Mouse (Mus musculus) heart, embryonic 15.5 days (tissue): ENCODE results near the gene 4922502D21Rik. TPM values are rescaled to one million over a fixed set of nuclear protein-coding genes. Genes with fewer than 3 reads are reported as not detected.

Experiments used
- ATAC-seq: fragments of 200-750 bp; cut with Nextera tagmentation; replicated peaks from 2 replicates; pipeline ENCODE4 v1.8.0; 2017; ENCODE audit warnings: low read depth, moderate TSS enrichment; ENCODE audit not compliant: insufficient number of reproducible peaks, insufficient read depth, low FRiP score
- H3K27ac ChIP-seq: fragments of 300-500 bp; sonication (generic); 2 replicates; pipeline ENCODE4 v1.5.1; 2015; ENCODE audit warnings: mild to moderate bottlenecking, inconsistent platforms
- H3K27me3 ChIP-seq: fragments of 300-500 bp; sonication (generic); 2 replicates; pipeline ENCODE4 v1.6.1; 2015; ENCODE audit warnings: inconsistent platforms
- H3K36me3 ChIP-seq: fragments of 300-500 bp; sonication (generic); 2 replicates; pipeline ENCODE4 v1.6.1; 2015; ENCODE audit warnings: mild to moderate bottlenecking, inconsistent platforms
- H3K4me1 ChIP-seq: fragments of 300-500 bp; sonication (generic); replicated peaks from 2 replicates; pipeline ENCODE4 v1.6.1; 2015; ENCODE audit warnings: inconsistent platforms
- H3K4me2 ChIP-seq: fragments of 300-500 bp; sonication (generic); 2 replicates; pipeline ENCODE4 v1.6.1; 2015; ENCODE audit warnings: inconsistent platforms, mild to moderate bottlenecking, moderate library complexity
- H3K4me3 ChIP-seq: fragments of 300-500 bp; sonication (generic); 2 replicates; pipeline ENCODE4 v1.5.1; 2015; ENCODE audit warnings: mild to moderate bottlenecking, inconsistent platforms
- H3K9ac ChIP-seq: fragments of 300-500 bp; sonication (generic); 2 replicates; pipeline ENCODE4 v1.6.1; 2015; ENCODE audit warnings: mild to moderate bottlenecking, inconsistent platforms
- H3K9me3 ChIP-seq: fragments of 300-500 bp; sonication (generic); replicated peaks from 2 replicates; pipeline ENCODE4 v1.6.1; 2016; ENCODE audit warnings: inconsistent platforms
- WGBS: fragments of 180-500 bp; shearing (Covaris S2); methylation state at CpG from one replicate; pipeline ENCODE4 v1.1.7; 2015; ENCODE audit warnings: mixed read lengths; 5-methylcytosine and 5-hydroxymethylcytosine counted together
- polyA plus RNA-seq: library from polyadenylated mRNA; unstranded; fragments of >200 nt; fragmentation: Nextera tagmentation; extraction: Ambion mirVana; gene quantifications from 2 replicates; pipeline ENCODE4 v1.2.1, GENCODE M21; 2015

4922502D21Rik gene
- polyA plus RNA-seq: not detected in 2 replicates

GRCm38 (mm10) chr6:129331610-129332009 is at the start of gene 4922502D21Rik:
Gene 4922502D21Rik, minus strand, starts transcription at chr6:129331796.
- Histone ChIP-seq H3K4me3 (no peak within 1 kb of the TSS), H3K9ac (no peak within 1 kb of the TSS), H3K27ac (no peak within 1 kb of the TSS), H3K27me3 (no peaks in the 10 kb centered on the region), H3K9me3 (no peaks in the 10 kb centered on the region), H3K4me2 (no peak within 1 kb of the TSS), H3K4me1 (no peaks in the 10 kb centered on the region; the same call in 1 of the 2 replicates), H3K36me3 (no peaks in the 10 kb centered on the region)
- 48% methylated on average over 11 of the region's 11 CpGs for WGBS
- ATAC-seq: no peak

DNA sequence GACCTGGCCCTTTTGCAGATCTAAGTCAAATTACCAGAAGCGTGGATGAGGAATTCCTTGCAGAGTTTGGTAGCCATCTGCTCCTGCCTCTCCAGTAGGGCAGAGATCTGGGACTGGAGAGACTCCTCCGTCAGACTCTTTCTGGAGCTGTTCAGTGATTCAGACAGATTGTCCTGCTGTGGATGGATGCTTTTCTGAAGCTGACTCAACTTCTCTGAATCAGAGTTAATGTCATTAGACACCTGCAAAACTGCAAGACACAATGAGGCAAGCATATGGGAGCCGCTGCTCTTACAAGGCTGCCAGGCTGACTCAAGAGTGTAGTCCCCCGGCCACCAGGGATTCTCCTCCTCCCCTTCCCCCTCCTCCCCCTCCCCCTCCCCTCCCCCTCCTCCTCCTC is 48.9 kb upstream of the 4922502D21Rik start:
- H3K27ac ChIP-seq: no peak overlapping the region
- peaks cover 2% of the 10 kb centered on the region; the same call in 1 of the 2 replicates for H3K4me1 ChIP-seq
- WGBS: 74% methylated on average over 4 of the region's 4 CpGs
- no peak for ATAC-seq
- H3K36me3 ChIP-seq: no peaks in the 10 kb centered on the region
- H3K4me3 ChIP-seq: no peak overlapping the region
- no peaks in the 10 kb centered on the region for H3K27me3 ChIP-seq
- H3K9ac ChIP-seq: no peak overlapping the region
- no peaks in the 10 kb centered on the region for H3K9me3 ChIP-seq
- H3K4me2 ChIP-seq: no peak overlapping the region

DNA sequence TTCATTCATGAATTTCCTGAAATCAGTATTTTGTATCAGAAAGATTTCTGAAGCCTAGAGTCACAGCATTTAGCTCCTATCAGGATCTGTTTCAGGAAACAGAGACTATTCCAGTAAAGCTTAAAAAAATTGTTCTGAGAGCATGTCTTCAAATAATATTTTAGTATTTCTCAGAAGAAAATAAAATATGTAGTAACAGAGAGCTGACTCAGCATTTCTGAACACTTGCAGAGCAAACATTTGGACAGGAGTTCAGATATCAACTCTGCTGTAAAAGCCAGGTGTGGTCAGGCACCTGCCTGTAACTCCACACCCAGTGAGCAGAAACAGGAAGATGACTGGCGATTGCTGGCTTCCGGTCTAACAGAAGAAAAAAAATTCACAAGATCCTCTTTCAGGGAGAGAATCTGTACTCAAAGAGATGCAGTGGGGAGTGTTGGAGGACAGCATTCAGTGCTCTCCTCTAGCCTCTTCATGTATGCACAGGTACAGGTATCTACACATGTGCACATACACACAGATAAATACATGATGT is 43.4 kb upstream of the 4922502D21Rik start:
- Histone ChIP-seq H3K4me3 (no peak overlapping the region), H3K4me2 (no peak overlapping the region), H3K9me3 (no peaks in the 10 kb centered on the region), H3K9ac (no peak overlapping the region), H3K27me3 (no peaks in the 10 kb centered on the region), H3K36me3 (no peaks in the 10 kb centered on the region), H3K27ac (no peak overlapping the region), H3K4me1 (no peaks in the 10 kb centered on the region)
- 73% methylated on average over 2 of the region's 2 CpGs for whole genome bisulfite sequencing
- ATAC-seq: no peak

- no peak overlapping the region for H3K27ac ChIP-seq
- H3K4me2 ChIP-seq: no peak overlapping the region
- no peaks in the 10 kb centered on the region for H3K9me3 ChIP-seq
- no peak overlapping the region for H3K9ac ChIP-seq
- H3K27me3 ChIP-seq: no peaks in the 10 kb centered on the region
- no peak overlapping the region for H3K4me3 ChIP-seq
- WGBS: 50% methylated on average over 7 of the region's 7 CpGs
- no peaks in the 10 kb centered on the region for H3K36me3 ChIP-seq
- ATAC-seq: no peak
- no peaks in the 10 kb centered on the region for H3K4me1 ChIP-seq
These were observed 38.0 kb upstream of the 4922502D21Rik start for GRCm38 (mm10) chr6:129369374-129370132.

- Histone ChIP-seq H3K4me2 (no peak overlapping the region), H3K27me3 (no peaks in the 10 kb centered on the region), H3K4me3 (no peak overlapping the region), H3K9ac (no peak overlapping the region), H3K4me1 (no peaks in the 10 kb centered on the region), H3K27ac (no peak overlapping the region), H3K36me3 (no peaks in the 10 kb centered on the region), H3K9me3 (no peaks in the 10 kb centered on the region)
- no peak for ATAC-seq
- WGBS: 8% methylated on average over 6 of the region's 6 CpGs
These were observed 34.4 kb upstream of the 4922502D21Rik start for GRCm38 (mm10) chr6:129365959-129366359.

DNA sequence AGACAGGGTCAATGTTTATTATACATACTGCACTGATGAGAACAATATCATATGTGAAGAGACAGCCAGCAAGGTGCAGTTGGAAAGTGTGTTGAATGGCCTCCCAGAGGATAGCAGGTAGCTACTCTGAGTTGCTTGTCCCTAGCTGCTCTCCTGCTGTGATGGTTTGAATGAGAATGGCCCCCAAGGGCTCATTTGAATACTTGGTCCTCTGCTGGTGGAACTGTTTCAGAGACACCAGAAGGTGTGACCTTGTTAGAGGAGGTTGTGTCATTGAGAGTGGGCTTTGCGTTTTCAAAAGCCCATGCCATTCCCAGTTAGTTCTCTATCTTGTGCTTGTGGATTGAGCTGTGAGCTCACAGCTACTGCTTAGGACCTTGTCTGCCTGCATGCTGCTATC is 32.3 kb upstream of the 4922502D21Rik start:
- WGBS: 18% methylated on average over 1 of the region's 1 CpGs
- H3K9me3 ChIP-seq: no peaks in the 10 kb centered on the region
- H3K36me3 ChIP-seq: no peaks in the 10 kb centered on the region

DNA sequence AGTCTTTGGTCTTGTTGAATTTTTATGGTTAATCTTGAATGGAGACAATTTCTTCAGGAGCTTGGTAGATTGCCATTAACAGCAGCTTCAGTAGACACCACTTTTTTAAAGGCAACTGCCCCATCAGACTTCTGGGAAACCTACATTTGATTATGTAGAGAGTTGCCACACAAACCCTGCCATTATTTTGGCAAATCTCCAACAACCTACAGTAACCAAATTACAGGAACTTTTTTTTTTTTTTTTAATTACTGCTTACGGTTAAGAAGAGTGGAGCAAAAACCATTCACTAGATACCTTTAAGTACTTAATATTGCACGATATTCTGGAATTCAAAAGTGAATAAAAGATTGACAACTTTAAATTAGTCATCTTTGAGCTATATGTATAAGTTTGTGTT is 27.9 kb upstream of the 4922502D21Rik start:
- no peak overlapping the region for H3K27ac ChIP-seq
- no peak for ATAC-seq
- H3K27me3 ChIP-seq: no peaks in the 10 kb centered on the region
- H3K4me3 ChIP-seq: no peak overlapping the region
- H3K36me3 ChIP-seq: no peaks in the 10 kb centered on the region
- H3K4me1 ChIP-seq: no peaks in the 10 kb centered on the region
- H3K4me2 ChIP-seq: no peak overlapping the region
- no peaks in the 10 kb centered on the region for H3K9me3 ChIP-seq
- WGBS: 86% methylated on average over 2 of the region's 2 CpGs
- no peak overlapping the region for H3K9ac ChIP-seq

More for the DNA sequence above, 32.3 kb upstream of the 4922502D21Rik start:
- Histone ChIP-seq H3K4me2 (no peak overlapping the region), H3K9ac (no peak overlapping the region), H3K4me3 (no peak overlapping the region), H3K27me3 (no peaks in the 10 kb centered on the region), H3K4me1 (no peaks in the 10 kb centered on the region), H3K27ac (no peak overlapping the region)
- ATAC-seq: no peak

- Histone ChIP-seq H3K27me3 (no peaks in the 10 kb centered on the region), H3K27ac (no peak overlapping the region), H3K4me1 (no peaks in the 10 kb centered on the region), H3K9me3 (no peaks in the 10 kb centered on the region), H3K36me3 (no peaks in the 10 kb centered on the region), H3K4me2 (no peak overlapping the region), H3K4me3 (no peak overlapping the region), H3K9ac (no peak overlapping the region)
- no peak for ATAC-seq
These were observed 24.8 kb upstream of the 4922502D21Rik start for GRCm38 (mm10) chr6:129356430-129356829.

GRCm38 (mm10) chr6:129355774-129356173 is 24.2 kb upstream of the 4922502D21Rik start:
- H3K27ac ChIP-seq: no peak overlapping the region
- no peak overlapping the region for H3K4me3 ChIP-seq
- no peaks in the 10 kb centered on the region for H3K27me3 ChIP-seq
- no peaks in the 10 kb centered on the region for H3K9me3 ChIP-seq
- no peaks in the 10 kb centered on the region for H3K36me3 ChIP-seq
- H3K9ac ChIP-seq: no peak overlapping the region
- no peak overlapping the region for H3K4me2 ChIP-seq
- 89% methylated on average over 2 of the region's 2 CpGs for WGBS
- ATAC-seq: no peak
- H3K4me1 ChIP-seq: no peaks in the 10 kb centered on the region

DNA sequence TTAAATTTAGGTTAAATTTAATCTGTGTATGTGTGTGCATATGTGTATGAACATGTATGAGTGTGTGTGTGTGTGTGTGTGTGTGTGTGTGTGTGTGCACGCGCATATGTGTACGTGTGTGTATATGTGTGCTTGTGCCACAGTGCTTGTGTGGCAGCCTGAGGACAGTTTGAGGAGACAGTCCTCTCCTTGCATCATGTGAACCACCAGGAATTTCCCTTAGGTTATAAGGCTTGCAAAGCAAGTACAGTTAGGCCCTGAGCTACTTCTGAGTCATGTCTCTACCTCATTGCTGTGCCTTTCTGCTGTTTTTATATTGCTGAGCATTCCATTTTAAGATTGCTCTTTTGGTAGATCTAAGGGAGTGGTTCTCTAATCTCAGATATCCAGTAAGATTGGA is 19.5 kb upstream of the 4922502D21Rik start:
- 91% methylated on average over 3 of the region's 3 CpGs for whole genome bisulfite sequencing
- no peaks in the 10 kb centered on the region for H3K36me3 ChIP-seq
- H3K4me1 ChIP-seq: no peaks in the 10 kb centered on the region
- ATAC-seq: no peak
- H3K9ac ChIP-seq: no peak overlapping the region
- no peaks in the 10 kb centered on the region for H3K27me3 ChIP-seq
- H3K9me3 ChIP-seq: no peaks in the 10 kb centered on the region
- no peak overlapping the region for H3K27ac ChIP-seq
- H3K4me3 ChIP-seq: no peak overlapping the region
- no peak overlapping the region for H3K4me2 ChIP-seq

- no peak overlapping the region for H3K4me2 ChIP-seq
- no peaks in the 10 kb centered on the region for H3K36me3 ChIP-seq
- 54% methylated on average over 4 of the region's 4 CpGs for WGBS
- H3K9me3 ChIP-seq: no peaks in the 10 kb centered on the region
- H3K4me1 ChIP-seq: no peaks in the 10 kb centered on the region
- no peak for ATAC-seq
- H3K27ac ChIP-seq: no peak overlapping the region
- H3K9ac ChIP-seq: no peak overlapping the region
- no peaks in the 10 kb centered on the region for H3K27me3 ChIP-seq
- no peak overlapping the region for H3K4me3 ChIP-seq
These were observed 18.1 kb upstream of the 4922502D21Rik start for GRCm38 (mm10) chr6:129349524-129350352.
